Mouse (Mus musculus) cerebellum, adult 2 months (tissue): ENCODE measurements around the gene Tmem41b. TPM values are rescaled to one million over a fixed set of nuclear protein-coding genes. Genes with fewer than 3 reads are reported as not detected.

ENCODE experiments used
- DNase-seq, 2 experiments: peaks; one replicate each; pipeline ENCODE4 v3.0.0; 2021
- H3K27ac ChIP-seq: fragments of 200-500 bp; 2 replicates; pipeline ENCODE4 v1.5.1; 2012; ENCODE audit warnings: low read length, control low read depth, inconsistent platforms; ENCODE audit not compliant: insufficient read depth
- H3K27me3 ChIP-seq: fragments of 200-500 bp; 2 replicates; pipeline ENCODE4 v1.6.1; 2012; ENCODE audit warnings: inconsistent platforms, mild to moderate bottlenecking, low read length, moderate library complexity; ENCODE audit not compliant: control insufficient read depth, insufficient read depth
- H3K4me1 ChIP-seq: fragments of 200-500 bp; 2 replicates; pipeline ENCODE4 v1.6.1; 2011; ENCODE audit warnings: low read length; ENCODE audit not compliant: control insufficient read depth, insufficient read depth
- H3K4me3 ChIP-seq: fragments of 200-500 bp; replicated peaks from 2 replicates; pipeline ENCODE3; 2011; ENCODE audit warnings: mild to moderate bottlenecking, low read depth, low read length, control low read depth; ENCODE audit not compliant: insufficient read depth
- CTCF ChIP-seq: fragments of 200-500 bp; IDR thresholded peaks from 2 replicates; pipeline ENCODE4 v1.5.1; 2011; ENCODE audit warnings: low read depth, mild to moderate bottlenecking, control low read depth, low read length, moderate library complexity, borderline replicate concordance; ENCODE audit not compliant: insufficient read depth
- POLR2A ChIP-seq: fragments of 200-500 bp; IDR thresholded peaks from 2 replicates; pipeline ENCODE4 v1.6.1; 2011; ENCODE audit warnings: low read length, control low read depth, borderline replicate concordance; ENCODE audit not compliant: insufficient read depth
- WGBS: fragments of 180-500 bp; shearing (Covaris S2); methylation state at CpG from one replicate; pipeline ENCODE4 v1.1.7; 2018; 5-methylcytosine and 5-hydroxymethylcytosine counted together
- polyA plus RNA-seq: library from polyadenylated mRNA; depleted of rRNA; stranded (reverse); fragments of >200 nt; gene quantifications from 2 replicates; pipeline ENCODE4 v1.2.3, GENCODE M21; 2012

Tmem41b gene
- polyA plus RNA-seq, 1 experiment = 61.8 TPM

DNA sequence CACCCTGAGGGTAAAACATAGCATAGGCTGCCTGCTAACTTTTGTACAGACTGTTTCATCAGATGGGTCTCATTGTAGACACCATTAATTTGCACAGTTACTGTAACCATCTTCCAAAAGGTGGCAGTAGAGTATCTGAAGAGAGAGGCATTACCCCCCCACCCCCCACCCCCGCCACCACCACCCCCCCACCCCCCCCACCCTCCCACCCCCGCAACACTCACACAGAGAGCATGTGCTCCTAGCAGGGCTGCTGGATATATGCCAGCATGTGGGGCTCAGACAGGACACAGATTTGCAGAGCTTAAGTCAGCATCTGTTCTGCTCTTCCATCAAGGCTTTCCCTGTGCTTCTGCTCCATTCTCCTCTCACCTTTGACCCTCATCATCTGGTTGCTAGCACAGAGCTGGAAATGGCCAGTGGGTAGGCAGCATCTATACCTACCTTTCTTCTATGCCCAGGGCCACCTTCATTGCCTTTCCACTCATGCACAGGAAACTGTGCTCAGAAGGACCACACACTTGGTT, 17.7 kb downstream of the Tmem41b start:
- Histone ChIP-seq H3K27ac (peak overlapping the region; percentile 23; the same call in 1 of the 2 replicates), H3K4me3 (no peak overlapping the region), H3K27me3 (no peaks in the 10 kb centered on the region), H3K4me1 (peaks cover 13% of the 10 kb centered on the region; the same call in 1 of the 2 replicates)
- TF ChIP-seq CTCF (peak; percentile 31; the same call in 1 of the 2 replicates), POLR2A (no peak)
- peak; percentile 73 to 84 for DNase-seq
- WGBS = 0% methylated on average over 2 of the region's 2 CpGs

DNA sequence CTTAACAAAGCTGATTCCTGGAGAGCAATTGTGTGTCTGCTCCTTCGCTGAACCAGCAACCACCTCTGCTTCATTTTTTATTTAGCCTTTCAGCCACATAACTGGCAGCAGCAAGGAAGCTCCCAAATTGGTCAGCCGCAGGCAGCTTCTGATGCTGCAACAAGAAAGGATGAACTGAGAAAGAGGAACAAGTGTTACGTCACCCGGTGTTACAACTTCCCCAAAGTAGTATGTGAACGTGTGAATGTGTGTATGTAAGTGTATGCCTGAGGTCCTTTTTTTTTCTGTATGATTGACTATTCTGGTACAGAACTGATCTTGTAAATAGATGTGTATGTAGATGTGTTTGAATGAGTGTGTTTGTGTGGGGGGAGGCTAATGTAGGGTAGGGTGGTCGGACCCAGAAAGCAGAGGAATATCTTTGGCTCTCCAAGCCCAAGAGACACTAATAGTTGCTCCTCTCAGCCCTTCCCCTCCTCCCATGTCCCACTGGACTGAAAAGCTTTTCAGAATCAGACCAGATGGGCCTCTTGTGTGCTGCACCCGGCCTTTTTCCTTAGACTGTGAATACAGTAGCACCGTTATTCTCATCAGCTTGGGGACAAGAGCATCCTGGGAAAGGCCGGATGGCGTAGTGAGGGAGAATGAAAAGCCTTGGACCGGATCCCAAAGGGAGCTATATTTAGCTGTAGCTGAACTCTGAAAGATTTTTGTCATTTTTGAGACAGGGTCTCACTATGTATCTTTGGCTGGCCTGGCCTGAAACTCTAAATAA, 18.7 kb downstream of the Tmem41b start:
- Histone ChIP-seq H3K27ac (peak overlapping the region; percentile 87), H3K4me1 (peaks cover 13% of the 10 kb centered on the region; the same call in 1 of the 2 replicates), H3K4me3 (no peak overlapping the region), H3K27me3 (no peaks in the 10 kb centered on the region)
- DNase-seq = peak; percentile 37 to 58
- WGBS = 41% methylated on average over 11 of the region's 11 CpGs
- TF ChIP-seq POLR2A (no peak), CTCF (no peak)

DNA sequence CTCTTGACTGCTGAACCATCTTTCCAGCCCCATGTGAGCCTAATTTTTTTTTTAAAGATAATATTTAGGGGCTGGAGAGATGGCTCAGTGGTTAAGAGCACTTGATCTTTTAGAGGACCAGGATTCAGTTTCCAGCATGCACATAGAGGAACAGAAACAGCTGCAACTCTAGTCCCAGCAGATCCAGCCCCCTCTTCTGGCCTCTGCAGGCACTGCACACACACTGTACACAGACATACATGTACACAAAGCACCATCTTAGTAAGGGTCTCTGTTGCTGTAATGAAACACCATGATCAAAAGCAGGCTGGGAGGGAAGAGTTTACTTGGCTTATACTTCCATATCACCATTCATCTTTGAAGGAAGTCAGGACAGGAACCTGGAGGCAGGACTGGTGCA, 21.1 kb downstream of the Tmem41b start:
- no peak overlapping the region for H3K4me3 ChIP-seq
- peaks cover 13% of the 10 kb centered on the region; the same call in 1 of the 2 replicates for H3K4me1 ChIP-seq
- no peak overlapping the region for H3K27ac ChIP-seq
- TF ChIP-seq CTCF = no peak
- H3K27me3 ChIP-seq = no peaks in the 10 kb centered on the region
- no peak for DNase-seq

GRCm38 (mm10) chr7:109963707-109964106, 23.0 kb downstream of the Tmem41b start:
- Histone ChIP-seq H3K27me3 (no peaks in the 10 kb centered on the region), H3K4me1 (peaks cover 5% of the 10 kb centered on the region; the same call in 1 of the 2 replicates), H3K4me3 (no peak overlapping the region), H3K27ac (no peak overlapping the region)
- WGBS = 97% methylated on average over 4 of the region's 4 CpGs
- no peak for DNase-seq
- TF ChIP-seq POLR2A (no peak), CTCF (no peak)

- Histone ChIP-seq H3K27ac (no peak overlapping the region), H3K27me3 (no peaks in the 10 kb centered on the region), H3K4me1 (peaks cover 5% of the 10 kb centered on the region), H3K4me3 (no peak overlapping the region)
- TF ChIP-seq POLR2A (no peak), CTCF (no peak)
- no peak for DNase-seq
- 73% methylated on average over 4 of the region's 4 CpGs for WGBS
These were observed 24.1 kb downstream of the Tmem41b start for GRCm38 (mm10) chr7:109962596-109962995.

DNA sequence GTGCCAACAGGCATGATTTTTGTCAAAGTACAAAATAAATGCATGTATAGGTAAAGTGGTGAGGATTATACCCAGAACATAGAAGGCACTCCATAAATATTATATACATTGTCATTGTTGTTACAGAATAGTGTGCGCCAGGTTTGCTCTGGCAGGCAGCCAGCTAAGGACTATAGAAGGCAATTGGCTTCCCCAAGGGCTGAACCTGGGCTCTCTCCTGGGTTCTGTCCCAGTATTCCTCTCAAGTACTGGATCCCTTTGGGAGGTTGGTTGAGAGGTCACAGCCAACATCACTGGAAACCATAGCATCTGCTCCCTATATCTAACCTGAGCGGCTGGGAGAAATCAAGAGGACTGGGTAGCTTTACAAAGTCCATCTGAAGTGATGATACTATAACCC, 25.2 kb downstream of the Tmem41b start:
- TF ChIP-seq POLR2A (no peak), CTCF (no peak)
- WGBS = 50% methylated on average over 2 of the region's 2 CpGs
- H3K27ac ChIP-seq = no peak overlapping the region
- no peaks in the 10 kb centered on the region for H3K27me3 ChIP-seq
- peaks cover 7% of the 10 kb centered on the region for H3K4me1 ChIP-seq
- DNase-seq = peak in 1 of 2 experiments; percentile 46
- H3K4me3 ChIP-seq = no peak overlapping the region

DNA sequence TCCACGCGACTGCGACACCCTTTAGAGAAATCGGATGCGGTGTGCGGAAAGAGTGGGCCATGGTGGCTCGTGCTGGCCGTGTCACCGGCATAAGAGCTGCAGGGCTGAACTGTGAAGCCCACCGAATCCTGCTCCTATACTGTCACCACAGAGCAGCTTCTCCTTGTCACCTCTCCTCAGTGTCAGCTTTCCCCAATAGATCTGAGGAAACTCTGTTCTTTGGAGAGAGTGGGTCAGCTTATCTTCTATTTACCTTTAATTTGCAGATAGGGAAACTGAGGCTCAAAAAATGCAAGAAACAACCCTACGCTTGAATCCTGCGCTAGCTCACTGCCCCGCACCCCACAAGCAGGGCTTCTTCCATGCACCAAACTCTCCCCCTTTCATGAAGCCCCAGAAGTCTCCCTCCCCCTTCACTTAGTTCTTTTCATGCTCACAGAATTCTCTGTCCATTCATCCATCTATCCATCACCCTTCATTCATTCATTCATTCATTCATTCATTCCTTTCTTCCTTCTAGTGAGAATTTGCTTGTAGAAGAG, 26.0 kb downstream of the Tmem41b start:
- TF ChIP-seq CTCF = no peak
- no peak for TF ChIP-seq POLR2A
- H3K4me1 ChIP-seq = peaks cover 7% of the 10 kb centered on the region
- DNase-seq = no peak
- WGBS = 10% methylated on average over 13 of the region's 13 CpGs
- peak overlapping the region; percentile 97 for H3K4me3 ChIP-seq
- H3K27me3 ChIP-seq = no peaks in the 10 kb centered on the region
- H3K27ac ChIP-seq = peak overlapping the region; percentile 100
